Mouse (Mus musculus): ENCODE results near the gene Rfesd. TPM values are rescaled to one million over a fixed set of nuclear protein-coding genes. Genes with fewer than 3 reads are reported as not detected.

Rfesd gene
- polyA plus RNA-seq, 1 experiment from 2014 or later, result 23.5 TPM

- no peak overlapping the region for H3K9ac ChIP-seq (ENCODE audit: low read length)
- no peaks in the 10 kb centered on the region for H3K4me1 ChIP-seq (ENCODE audit: control insufficient read depth, insufficient read depth, low read length)
- H3K9me3 ChIP-seq (replicated peaks; ENCODE audit: control insufficient read depth, low read length), result no peaks in the 10 kb centered on the region
- H3K4me2 ChIP-seq (ENCODE audit: low read depth, low read length), result no peak overlapping the region
- no peak overlapping the region for H3K27ac ChIP-seq (ENCODE audit: low read length)
- H3K27me3 ChIP-seq (ENCODE audit: control insufficient read depth, insufficient read depth, low read length), result no peaks in the 10 kb centered on the region
- 0 out of 2 replicates have a peak, but pooled peaks cover 2% of the 10 kb centered on the region for H3K36me3 ChIP-seq (ENCODE audit: control insufficient read depth, insufficient read depth, low read length)
- H3K4me3 ChIP-seq (replicated peaks; ENCODE audit: low read length), result no peak overlapping the region
- 62% methylated on average over 3 of the region's 3 CpGs for WGBS
- ATAC-seq (ENCODE audit: insufficient read depth, low FRiP score), result no peak
Measured at GRCm38 (mm10) chr13:76003272-76003671, 15.2 kb downstream of the Rfesd start.

GRCm38 (mm10) chr13:75992169-75993028 lies 26.1 kb downstream of the Rfesd start:
- WGBS, result 51% methylated on average over 9 of the region's 9 CpGs
- H3K27me3 ChIP-seq (ENCODE audit: control insufficient read depth, insufficient read depth, low read length), result no peaks in the 10 kb centered on the region
- H3K4me3 ChIP-seq (replicated peaks; ENCODE audit: low read length), result no peak overlapping the region
- no peak for ATAC-seq (ENCODE audit: insufficient read depth, low FRiP score)
- no peak overlapping the region for H3K4me2 ChIP-seq (ENCODE audit: low read depth, low read length)
- no peaks in the 10 kb centered on the region for H3K4me1 ChIP-seq (ENCODE audit: control insufficient read depth, insufficient read depth, low read length)
- H3K9ac ChIP-seq (ENCODE audit: low read length), result no peak overlapping the region
- peaks cover 3% of the 10 kb centered on the region; the same call in 1 of the 2 replicates for H3K9me3 ChIP-seq (replicated peaks; ENCODE audit: control insufficient read depth, low read length)
- H3K36me3 ChIP-seq (ENCODE audit: control insufficient read depth, insufficient read depth, low read length), result no peaks in the 10 kb centered on the region
- no peak overlapping the region for H3K27ac ChIP-seq (ENCODE audit: low read length)

- Histone ChIP-seq H3K36me3 (ENCODE audit: control insufficient read depth, insufficient read depth, low read length) (no peaks in the 10 kb centered on the region), H3K4me3 (replicated peaks; ENCODE audit: low read length) (no peak overlapping the region), H3K4me1 (ENCODE audit: control insufficient read depth, insufficient read depth, low read length) (no peaks in the 10 kb centered on the region), H3K4me2 (ENCODE audit: low read depth, low read length) (no peak overlapping the region), H3K9me3 (replicated peaks; ENCODE audit: control insufficient read depth, low read length) (no peaks in the 10 kb centered on the region), H3K9ac (ENCODE audit: low read length) (no peak overlapping the region), H3K27me3 (ENCODE audit: control insufficient read depth, insufficient read depth, low read length) (no peaks in the 10 kb centered on the region), H3K27ac (ENCODE audit: low read length) (no peak overlapping the region)
- 82% methylated on average over 1 of the region's 1 CpGs for WGBS
- no peak for ATAC-seq (ENCODE audit: insufficient read depth, low FRiP score)
Measured at GRCm38 (mm10) chr13:75988096-75988495, 30.4 kb downstream of the Rfesd start.

- H3K36me3 ChIP-seq (ENCODE audit: control insufficient read depth, insufficient read depth, low read length), result no peaks in the 10 kb centered on the region
- no peak overlapping the region for H3K4me3 ChIP-seq (replicated peaks; ENCODE audit: low read length)
- H3K27me3 ChIP-seq (ENCODE audit: control insufficient read depth, insufficient read depth, low read length), result no peaks in the 10 kb centered on the region
- no peak overlapping the region for H3K4me2 ChIP-seq (ENCODE audit: low read depth, low read length)
- no peaks in the 10 kb centered on the region for H3K4me1 ChIP-seq (ENCODE audit: control insufficient read depth, insufficient read depth, low read length)
- ATAC-seq (ENCODE audit: insufficient read depth, low FRiP score), result no peak
- no peaks in the 10 kb centered on the region for H3K9me3 ChIP-seq (replicated peaks; ENCODE audit: control insufficient read depth, low read length)
- no peak overlapping the region for H3K9ac ChIP-seq (ENCODE audit: low read length)
- H3K27ac ChIP-seq (ENCODE audit: low read length), result no peak overlapping the region
Measured at GRCm38 (mm10) chr13:75981901-75982300, 36.6 kb downstream of the Rfesd start.

- no peak overlapping the region for H3K4me3 ChIP-seq (replicated peaks; ENCODE audit: low read length)
- H3K27me3 ChIP-seq (ENCODE audit: control insufficient read depth, insufficient read depth, low read length), result no peaks in the 10 kb centered on the region
- no peaks in the 10 kb centered on the region for H3K9me3 ChIP-seq (replicated peaks; ENCODE audit: control insufficient read depth, low read length)
- H3K36me3 ChIP-seq (ENCODE audit: control insufficient read depth, insufficient read depth, low read length), result no peaks in the 10 kb centered on the region
- WGBS, result 54% methylated on average over 2 of the region's 2 CpGs
- H3K4me2 ChIP-seq (ENCODE audit: low read depth, low read length), result no peak overlapping the region
- H3K4me1 ChIP-seq (ENCODE audit: control insufficient read depth, insufficient read depth, low read length), result no peaks in the 10 kb centered on the region
- H3K27ac ChIP-seq (ENCODE audit: low read length), result no peak overlapping the region
- ATAC-seq (ENCODE audit: insufficient read depth, low FRiP score), result no peak
- H3K9ac ChIP-seq (ENCODE audit: low read length), result no peak overlapping the region
Measured at GRCm38 (mm10) chr13:75976649-75977048, 41.9 kb downstream of the Rfesd start.

- 74% methylated on average over 2 of the region's 2 CpGs for WGBS
- no peak overlapping the region for H3K4me3 ChIP-seq (replicated peaks; ENCODE audit: low read length)
- no peaks in the 10 kb centered on the region for H3K36me3 ChIP-seq (ENCODE audit: control insufficient read depth, insufficient read depth, low read length)
- H3K27ac ChIP-seq (ENCODE audit: low read length), result no peak overlapping the region
- ATAC-seq (ENCODE audit: insufficient read depth, low FRiP score), result no peak
- H3K27me3 ChIP-seq (ENCODE audit: control insufficient read depth, insufficient read depth, low read length), result no peaks in the 10 kb centered on the region
- no peaks in the 10 kb centered on the region for H3K9me3 ChIP-seq (replicated peaks; ENCODE audit: control insufficient read depth, low read length)
- H3K9ac ChIP-seq (ENCODE audit: low read length), result no peak overlapping the region
- no peak overlapping the region for H3K4me2 ChIP-seq (ENCODE audit: low read depth, low read length)
- no peaks in the 10 kb centered on the region for H3K4me1 ChIP-seq (ENCODE audit: control insufficient read depth, insufficient read depth, low read length)
Measured at GRCm38 (mm10) chr13:75976218-75976617, 42.3 kb downstream of the Rfesd start.

GRCm38 (mm10) chr13:75975629-75976028 lies 42.9 kb downstream of the Rfesd start:
- H3K4me2 ChIP-seq (ENCODE audit: low read depth, low read length), result no peak overlapping the region
- H3K27me3 ChIP-seq (ENCODE audit: control insufficient read depth, insufficient read depth, low read length), result no peaks in the 10 kb centered on the region
- no peak overlapping the region for H3K27ac ChIP-seq (ENCODE audit: low read length)
- no peaks in the 10 kb centered on the region for H3K4me1 ChIP-seq (ENCODE audit: control insufficient read depth, insufficient read depth, low read length)
- no peak for ATAC-seq (ENCODE audit: insufficient read depth, low FRiP score)
- no peaks in the 10 kb centered on the region for H3K9me3 ChIP-seq (replicated peaks; ENCODE audit: control insufficient read depth, low read length)
- no peak overlapping the region for H3K9ac ChIP-seq (ENCODE audit: low read length)
- 56% methylated on average over 1 of the region's 1 CpGs for WGBS
- no peak overlapping the region for H3K4me3 ChIP-seq (replicated peaks; ENCODE audit: low read length)
- no peaks in the 10 kb centered on the region for H3K36me3 ChIP-seq (ENCODE audit: control insufficient read depth, insufficient read depth, low read length)

- no peaks in the 10 kb centered on the region for H3K4me1 ChIP-seq (ENCODE audit: control insufficient read depth, insufficient read depth, low read length)
- 0 out of 2 replicates have a peak, but pooled peaks have one; percentile 33 for ATAC-seq (ENCODE audit: insufficient read depth, low FRiP score)
Measured at GRCm38 (mm10) chr13:75974481-75974880, 44.0 kb downstream of the Rfesd start.

GRCm38 (mm10) chr13:75966850-75967249 lies 51.7 kb downstream of the Rfesd start, which contains the start of gene Spata9:
TSS of gene Spata9 (plus strand) at chr13:75967150.
- H3K4me3 ChIP-seq (replicated peaks; ENCODE audit: low read length), result no peak within 1 kb of the TSS
- H3K27me3 ChIP-seq (ENCODE audit: control insufficient read depth, insufficient read depth, low read length), result no peaks in the 10 kb centered on the region
- H3K9me3 ChIP-seq (replicated peaks; ENCODE audit: control insufficient read depth, low read length), result no peaks in the 10 kb centered on the region
- H3K36me3 ChIP-seq (ENCODE audit: control insufficient read depth, insufficient read depth, low read length), result no peaks in the 10 kb centered on the region
- ATAC-seq (ENCODE audit: insufficient read depth, low FRiP score), result no peak
- H3K4me2 ChIP-seq (ENCODE audit: low read depth, low read length), result no peak within 1 kb of the TSS
- no peak within 1 kb of the TSS for H3K27ac ChIP-seq (ENCODE audit: low read length)
- H3K9ac ChIP-seq (ENCODE audit: low read length), result no peak within 1 kb of the TSS
- no peaks in the 10 kb centered on the region for H3K4me1 ChIP-seq (ENCODE audit: control insufficient read depth, insufficient read depth, low read length)
- WGBS, result 83% methylated on average over 1 of the region's 1 CpGs

More at GRCm38 (mm10) chr13:75974481-75974880, 44.0 kb downstream of the Rfesd start:
- no peaks in the 10 kb centered on the region for H3K27me3 ChIP-seq (ENCODE audit: control insufficient read depth, insufficient read depth, low read length)
- 51% methylated on average over 2 of the region's 2 CpGs for WGBS
- no peaks in the 10 kb centered on the region for H3K9me3 ChIP-seq (replicated peaks; ENCODE audit: control insufficient read depth, low read length)
- no peak overlapping the region for H3K9ac ChIP-seq (ENCODE audit: low read length)
- H3K27ac ChIP-seq (ENCODE audit: low read length), result no peak overlapping the region
- no peaks in the 10 kb centered on the region for H3K36me3 ChIP-seq (ENCODE audit: control insufficient read depth, insufficient read depth, low read length)
- H3K4me3 ChIP-seq (replicated peaks; ENCODE audit: low read length), result no peak overlapping the region
- H3K4me2 ChIP-seq (ENCODE audit: low read depth, low read length), result no peak overlapping the region

Data from stomach, embryonic 16.5 days (tissue).